Mouse (Mus musculus) forebrain, embryonic 12.5 days (tissue): ENCODE measurements at regions not wholly inside any gene's neighbourhood (a gene's known extent, or its start where the extent isn't known, plus 50 kb on each side); places are given as distances from the start of the nearest gene placed in this dataset.

Experiments
- ATAC-seq: fragments of 200-750 bp; cut with Nextera tagmentation; 2 replicates; pipeline ENCODE4 v1.8.0; 2017; ENCODE audit warnings: moderate TSS enrichment; ENCODE audit not compliant: low FRiP score
- H3K27ac ChIP-seq: fragments of 300-500 bp; sonication (generic); 2 replicates; pipeline ENCODE4 v1.5.1; 2016; ENCODE audit warnings: mild to moderate bottlenecking
- H3K27me3 ChIP-seq: fragments of 300-500 bp; sonication (generic); 2 replicates; pipeline ENCODE4 v1.6.1; 2016; ENCODE audit warnings: mild to moderate bottlenecking
- H3K36me3 ChIP-seq: fragments of 300-500 bp; sonication (generic); replicated peaks from 2 replicates; pipeline ENCODE4 v1.6.1; 2016; ENCODE audit warnings: mild to moderate bottlenecking
- H3K4me1 ChIP-seq: fragments of 300-500 bp; sonication (generic); 2 replicates; pipeline ENCODE4 v1.6.1; 2016
- H3K4me2 ChIP-seq: fragments of 300-500 bp; sonication (generic); 2 replicates; pipeline ENCODE4 v1.6.1; 2016; ENCODE audit warnings: mild to moderate bottlenecking, moderate library complexity
- H3K4me3 ChIP-seq: fragments of 300-500 bp; sonication (generic); replicated peaks from 2 replicates; pipeline ENCODE4 v1.5.1; 2016; ENCODE audit warnings: mild to moderate bottlenecking
- H3K9ac ChIP-seq: fragments of 300-500 bp; sonication (generic); 2 replicates; pipeline ENCODE4 v1.6.1; 2016; ENCODE audit warnings: mild to moderate bottlenecking
- H3K9me3 ChIP-seq: fragments of 300-500 bp; sonication (generic); 2 replicates; pipeline ENCODE4 v1.6.1; 2016
- WGBS: fragments of 180-500 bp; shearing (Covaris S2); methylation state at CpG from one replicate; pipeline ENCODE4 v1.1.7; 2016; 5-methylcytosine and 5-hydroxymethylcytosine counted together

- 91% methylated on average over 5 of the region's 5 CpGs for WGBS
- no peak overlapping the region for H3K4me2 ChIP-seq
- H3K36me3 ChIP-seq: no peaks in the 10 kb centered on the region
- peaks cover 7% of the 10 kb centered on the region for H3K4me1 ChIP-seq
- H3K4me3 ChIP-seq: no peak overlapping the region
- H3K9ac ChIP-seq: no peak overlapping the region
- H3K9me3 ChIP-seq: no peaks in the 10 kb centered on the region
- H3K27ac ChIP-seq: no peak overlapping the region
- no peaks in the 10 kb centered on the region for H3K27me3 ChIP-seq
- ATAC-seq: no peak
Measured at GRCm38 (mm10) chr13:112019575-112019974, 210.8 kb upstream of the Map3k1 start.

- no peak for ATAC-seq
- H3K36me3 ChIP-seq: no peaks in the 10 kb centered on the region
- 54% methylated on average over 4 of the region's 4 CpGs for WGBS
- peaks cover 7% of the 10 kb centered on the region for H3K4me1 ChIP-seq
- H3K27ac ChIP-seq: no peak overlapping the region
- no peak overlapping the region for H3K4me3 ChIP-seq
- no peak overlapping the region for H3K4me2 ChIP-seq
- no peaks in the 10 kb centered on the region for H3K27me3 ChIP-seq
- no peak overlapping the region for H3K9ac ChIP-seq
- H3K9me3 ChIP-seq: no peaks in the 10 kb centered on the region
Measured at GRCm38 (mm10) chr13:112023171-112023570, 214.4 kb upstream of the Map3k1 start.

GRCm38 (mm10) chr13:112024667-112025585, 216.1 kb upstream of the Map3k1 start:
- Histone ChIP-seq H3K9ac (no peak overlapping the region), H3K27ac (no peak overlapping the region), H3K27me3 (no peaks in the 10 kb centered on the region), H3K9me3 (no peaks in the 10 kb centered on the region), H3K36me3 (no peaks in the 10 kb centered on the region), H3K4me2 (no peak overlapping the region), H3K4me3 (no peak overlapping the region), H3K4me1 (peaks cover 7% of the 10 kb centered on the region)
- no peak for ATAC-seq
- 89% methylated on average over 15 of the region's 15 CpGs for WGBS

- ATAC-seq: no peak
Measured at GRCm38 (mm10) chr13:112025586-112025950, 216.8 kb upstream of the Map3k1 start.

GRCm38 (mm10) chr13:112027736-112028135, 218.9 kb upstream of the Map3k1 start:
- 88% methylated on average over 5 of the region's 5 CpGs for WGBS
- H3K27ac ChIP-seq: no peak overlapping the region
- H3K36me3 ChIP-seq: no peaks in the 10 kb centered on the region

More at GRCm38 (mm10) chr13:112025586-112025950, 216.8 kb upstream of the Map3k1 start:
- WGBS: 95% methylated on average over 5 of the region's 5 CpGs
- H3K4me2 ChIP-seq: no peak overlapping the region
- no peaks in the 10 kb centered on the region for H3K9me3 ChIP-seq
- peaks cover 7% of the 10 kb centered on the region for H3K4me1 ChIP-seq
- no peak overlapping the region for H3K27ac ChIP-seq
- H3K27me3 ChIP-seq: no peaks in the 10 kb centered on the region
- H3K9ac ChIP-seq: no peak overlapping the region
- H3K36me3 ChIP-seq: no peaks in the 10 kb centered on the region
- no peak overlapping the region for H3K4me3 ChIP-seq

GRCm38 (mm10) chr13:112031061-112031460, 222.3 kb upstream of the Map3k1 start:
- H3K4me2 ChIP-seq: no peak overlapping the region
- no peaks in the 10 kb centered on the region for H3K4me1 ChIP-seq
- H3K9me3 ChIP-seq: no peaks in the 10 kb centered on the region
- no peak for ATAC-seq
- no peak overlapping the region for H3K4me3 ChIP-seq
- 87% methylated on average over 11 of the region's 11 CpGs for WGBS
- H3K27me3 ChIP-seq: no peaks in the 10 kb centered on the region
- H3K36me3 ChIP-seq: no peaks in the 10 kb centered on the region
- H3K9ac ChIP-seq: no peak overlapping the region
- no peak overlapping the region for H3K27ac ChIP-seq

More at GRCm38 (mm10) chr13:112027736-112028135, 218.9 kb upstream of the Map3k1 start:
- ATAC-seq: no peak
- no peaks in the 10 kb centered on the region for H3K27me3 ChIP-seq
- H3K4me2 ChIP-seq: no peak overlapping the region
- H3K4me3 ChIP-seq: no peak overlapping the region
- no peaks in the 10 kb centered on the region for H3K9me3 ChIP-seq
- H3K4me1 ChIP-seq: peaks cover 7% of the 10 kb centered on the region
- no peak overlapping the region for H3K9ac ChIP-seq

GRCm38 (mm10) chr13:112031631-112032320, 223.0 kb upstream of the Map3k1 start:
- Histone ChIP-seq H3K4me2 (no peak overlapping the region), H3K4me1 (no peaks in the 10 kb centered on the region), H3K27me3 (no peaks in the 10 kb centered on the region), H3K4me3 (no peak overlapping the region), H3K27ac (no peak overlapping the region), H3K36me3 (no peaks in the 10 kb centered on the region), H3K9ac (no peak overlapping the region), H3K9me3 (no peaks in the 10 kb centered on the region)
- no peak for ATAC-seq
- WGBS: 92% methylated on average over 24 of the region's 24 CpGs

- Histone ChIP-seq H3K36me3 (no peaks in the 10 kb centered on the region), H3K27ac (no peak overlapping the region), H3K4me1 (no peaks in the 10 kb centered on the region), H3K4me3 (no peak overlapping the region), H3K4me2 (no peak overlapping the region), H3K9me3 (no peaks in the 10 kb centered on the region), H3K9ac (no peak overlapping the region), H3K27me3 (no peaks in the 10 kb centered on the region)
- 87% methylated on average over 8 of the region's 8 CpGs for WGBS
- no peak for ATAC-seq
Measured at GRCm38 (mm10) chr13:112037731-112038380, 229.1 kb upstream of the Map3k1 start.

GRCm38 (mm10) chr13:112038556-112039304, 229.9 kb upstream of the Map3k1 start:
- Histone ChIP-seq H3K27ac (no peak overlapping the region), H3K4me3 (no peak overlapping the region), H3K4me1 (no peaks in the 10 kb centered on the region), H3K9me3 (no peaks in the 10 kb centered on the region), H3K4me2 (no peak overlapping the region), H3K9ac (no peak overlapping the region), H3K36me3 (no peaks in the 10 kb centered on the region), H3K27me3 (no peaks in the 10 kb centered on the region)
- 93% methylated on average over 9 of the region's 9 CpGs for WGBS
- no peak for ATAC-seq

- no peak for ATAC-seq
- H3K4me1 ChIP-seq: no peaks in the 10 kb centered on the region
- H3K4me3 ChIP-seq: no peak overlapping the region
- 80% methylated on average over 7 of the region's 7 CpGs for WGBS
- no peak overlapping the region for H3K9ac ChIP-seq
- no peaks in the 10 kb centered on the region for H3K27me3 ChIP-seq
- H3K4me2 ChIP-seq: no peak overlapping the region
- H3K36me3 ChIP-seq: no peaks in the 10 kb centered on the region
- no peaks in the 10 kb centered on the region for H3K9me3 ChIP-seq
- H3K27ac ChIP-seq: no peak overlapping the region
Measured at GRCm38 (mm10) chr13:112039422-112040145, 230.8 kb upstream of the Map3k1 start.

- H3K27ac ChIP-seq: no peak overlapping the region
- H3K4me2 ChIP-seq: no peak overlapping the region
- no peaks in the 10 kb centered on the region for H3K36me3 ChIP-seq
- no peak for ATAC-seq
- 97% methylated on average over 13 of the region's 13 CpGs for WGBS
- H3K4me3 ChIP-seq: no peak overlapping the region
- no peaks in the 10 kb centered on the region for H3K27me3 ChIP-seq
- no peaks in the 10 kb centered on the region for H3K9me3 ChIP-seq
- H3K4me1 ChIP-seq: no peaks in the 10 kb centered on the region
- no peak overlapping the region for H3K9ac ChIP-seq
Measured at GRCm38 (mm10) chr13:112043524-112044246, 234.9 kb upstream of the Map3k1 start.
